In the genomic region with DNA sequence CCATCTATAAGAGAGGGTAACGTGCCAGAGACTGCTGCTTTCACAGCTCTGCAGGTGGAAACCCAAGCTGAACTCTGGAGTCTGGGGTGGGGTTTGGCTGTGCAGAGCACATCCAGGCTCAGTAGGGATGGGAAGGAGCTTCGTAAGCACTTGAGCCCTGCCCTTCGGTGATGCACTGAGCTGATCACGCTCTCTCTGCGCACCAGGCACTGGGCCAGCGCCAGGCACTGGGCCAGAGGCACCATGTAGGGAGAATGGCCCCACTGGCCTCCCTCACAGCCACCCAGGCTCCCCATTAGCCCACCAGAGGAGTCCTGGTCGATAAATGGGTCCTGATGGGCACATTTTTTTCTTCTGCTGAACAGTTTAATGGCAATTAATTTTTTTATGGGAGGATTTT, we compare ENCODE assay signal across 10 mouse cellular contexts. TPM values are rescaled to one million over a fixed set of nuclear protein-coding genes. Genes with fewer than 3 reads are reported as not detected.
A peak's percentile ranks its signal among the peaks of the same experiment; 100 is the strongest.
DNase-seq lines count a peak whose midpoint lies in the region; ATAC-seq lines count a peak whose summit lies in the region.
"Had no signal": no experiment of that assay in that cellular context is flagged by ENCODE, and none has a peak within 500 bp of the region (broad histone marks: within the 10 kb centered on the region; RNA-seq: fewer than 3 reads in every experiment).

No protein-coding gene starts in this region.

- no peak; the same call in 1 of the 2 replicates for ATAC-seq in forebrain, embryonic 15.5 days (replicated peaks)
- no peak for ATAC-seq in forebrain, embryonic 12.5 days (ENCODE audit: low FRiP score)
- peak; percentile 45; the same call in 1 of the 2 replicates for ATAC-seq in hindbrain, embryonic 15.5 days (ENCODE audit: low FRiP score, low read depth)

- H3K9ac ChIP-seq in forebrain, embryonic 15.5 days (replicated peaks), result peak overlapping the region; percentile 10; the same call in 1 of the 2 replicates
- H3K9ac ChIP-seq in forebrain, embryonic 12.5 days, result no peak overlapping the region
- no peak overlapping the region for H3K9ac ChIP-seq in hindbrain, embryonic 15.5 days
- H3K9ac ChIP-seq: midbrain, embryonic 12.5 days had no signal

- no peaks in the 10 kb centered on the region for H3K27me3 ChIP-seq in forebrain, embryonic 15.5 days
- H3K27me3 ChIP-seq in forebrain, embryonic 12.5 days, result no peaks in the 10 kb centered on the region
- no peaks in the 10 kb centered on the region for H3K27me3 ChIP-seq in hindbrain, embryonic 15.5 days
- H3K27me3 ChIP-seq: midbrain, embryonic 12.5 days had no signal

- H3K27ac ChIP-seq in forebrain, embryonic 15.5 days (replicated peaks), result 0 out of 2 replicates have a peak overlapping the region, but pooled peaks have one; percentile 37
- no peak overlapping the region for H3K27ac ChIP-seq in forebrain, embryonic 12.5 days
- no peak overlapping the region for H3K27ac ChIP-seq in hindbrain, embryonic 15.5 days (replicated peaks)
- H3K27ac ChIP-seq: midbrain, embryonic 12.5 days had no signal

- no peak overlapping the region for H3K4me3 ChIP-seq in forebrain, embryonic 15.5 days
- no peak overlapping the region for H3K4me3 ChIP-seq in forebrain, embryonic 12.5 days (replicated peaks)
- no peak overlapping the region for H3K4me3 ChIP-seq in hindbrain, embryonic 15.5 days
- H3K4me3 ChIP-seq: midbrain, embryonic 12.5 days had no signal

- peaks cover 6% of the 10 kb centered on the region for H3K4me1 ChIP-seq in forebrain, embryonic 15.5 days
- H3K4me1 ChIP-seq in forebrain, embryonic 12.5 days, result no peaks in the 10 kb centered on the region
- peaks cover 6% of the 10 kb centered on the region for H3K4me1 ChIP-seq in hindbrain, embryonic 15.5 days (replicated peaks)
- H3K4me1 ChIP-seq: midbrain, embryonic 12.5 days had no signal

- no peaks in the 10 kb centered on the region for H3K36me3 ChIP-seq in forebrain, embryonic 15.5 days
- H3K36me3 ChIP-seq in forebrain, embryonic 12.5 days (replicated peaks), result no peaks in the 10 kb centered on the region
- H3K36me3 ChIP-seq in hindbrain, embryonic 15.5 days, result no peaks in the 10 kb centered on the region
- H3K36me3 ChIP-seq: midbrain, embryonic 12.5 days had no signal

- WGBS in forebrain, embryonic 15.5 days, result 40% methylated on average over 7 of the region's 7 CpGs
- WGBS in forebrain, embryonic 12.5 days, result 74% methylated on average over 7 of the region's 7 CpGs
- 40% methylated on average over 7 of the region's 7 CpGs for WGBS in hindbrain, embryonic 15.5 days

- DNase-seq in layer of hippocampus, adult 9-11 months, result peak; percentile 28
- no peak for DNase-seq in layer of hippocampus, postnatal 36 days
- DNase-seq in Muller cell, postnatal 12 days (ENCODE audit: inconsistent ontology term), result peak; percentile 58
- no peak for DNase-seq in spleen, postnatal 10 days (ENCODE audit: low spot score in 2 of 2)
- DNase-seq: thymus, adult 18-20 months had no signal

- no peak overlapping the region for H3K4me2 ChIP-seq in forebrain, embryonic 15.5 days (replicated peaks)
- no peak overlapping the region for H3K4me2 ChIP-seq in forebrain, embryonic 12.5 days
- no peak overlapping the region for H3K4me2 ChIP-seq in hindbrain, embryonic 15.5 days
- H3K4me2 ChIP-seq: midbrain, embryonic 12.5 days had no signal

- H3K9me3 ChIP-seq in forebrain, embryonic 15.5 days, result no peaks in the 10 kb centered on the region
- no peaks in the 10 kb centered on the region for H3K9me3 ChIP-seq in forebrain, embryonic 12.5 days
- H3K9me3 ChIP-seq in hindbrain, embryonic 15.5 days, result no peaks in the 10 kb centered on the region
- H3K9me3 ChIP-seq: midbrain, embryonic 12.5 days had no signal

RNA-seq across cellular contexts. Expression of gene Ccdc187, which starts 8.6 kb away (rescaled TPM):
- 0.18 and 0.24 TPM in 2 replicates for polyA plus RNA-seq in forebrain, embryonic 15.5 days (2015; fragmentation: Nextera tagmentation; extraction: Ambion mirVana)
- 0.34 and 0.45 TPM in 2 replicates for polyA plus RNA-seq in forebrain, embryonic 12.5 days (2016; fragmentation: Nextera tagmentation; extraction: Ambion mirVana)
- under 1 TPM; 0.65 to 0.71 TPM for total RNA-seq in layer of hippocampus, postnatal 36 days (2021)
- polyA plus RNA-seq in hindbrain, embryonic 15.5 days (2015; fragmentation: Nextera tagmentation; extraction: Ambion mirVana), result 0.16 and 0.25 TPM in 2 replicates
- polyA plus RNA-seq: embryonic facial prominence, embryonic 11.5 days had no signal

RNA-seq across cellular contexts. Expression of gene Gpsm1, which starts 29.5 kb away (rescaled TPM):
- polyA plus RNA-seq in forebrain, embryonic 15.5 days (2015; fragmentation: Nextera tagmentation; extraction: Ambion mirVana), result 144 and 151 TPM in 2 replicates
- 102 and 108 TPM in 2 replicates for polyA plus RNA-seq in forebrain, embryonic 12.5 days (2016; fragmentation: Nextera tagmentation; extraction: Ambion mirVana)
- 10 to 100 TPM; 34.5 to 41.8 TPM for total RNA-seq in layer of hippocampus, postnatal 36 days (2021)
- 177 and 199 TPM in 2 replicates for polyA plus RNA-seq in hindbrain, embryonic 15.5 days (2015; fragmentation: Nextera tagmentation; extraction: Ambion mirVana)

RNA-seq across cellular contexts. Expression of gene Qsox2, which starts 48.5 kb away (rescaled TPM):
- 15.6 and 15.7 TPM in 2 replicates for polyA plus RNA-seq in forebrain, embryonic 15.5 days (2015; fragmentation: Nextera tagmentation; extraction: Ambion mirVana)
- polyA plus RNA-seq in forebrain, embryonic 12.5 days (2016; fragmentation: Nextera tagmentation; extraction: Ambion mirVana), result 20.0 and 21.4 TPM in 2 replicates
- 10 to 100 TPM; 25.6 to 26.2 TPM for total RNA-seq in layer of hippocampus, postnatal 36 days (2021)
- 16.7 and 16.9 TPM in 2 replicates for polyA plus RNA-seq in hindbrain, embryonic 15.5 days (2015; fragmentation: Nextera tagmentation; extraction: Ambion mirVana)

Comparison
In these comparisons a context has a peak if more than half of its experiments do, and no peak if none do; other contexts are left out.
1. DNase-seq: peak in layer of hippocampus, adult 9-11 months (single experiment) and Muller cell, postnatal 12 days (single experiment); none in layer of hippocampus, postnatal 36 days (0 of 2) and spleen, postnatal 10 days (0 of 2).